Mouse (Mus musculus): ENCODE data around the gene Polr2f. TPM values are rescaled to one million over a fixed set of nuclear protein-coding genes. Genes with fewer than 3 reads are reported as not detected.

Gene Polr2f
- polyA plus RNA-seq, 1 experiment from 2014 or later, result 336 TPM

GRCm38 (mm10) chr15:79134496-79135270 is 6.1 kb upstream of the Polr2f start:
- no peak for DNase-seq (ENCODE audit: low spot score)
- Histone ChIP-seq H3K9ac (ENCODE audit: low read depth, low read length) (no peak overlapping the region), H3K36me3 (ENCODE audit: control insufficient read depth, insufficient read depth, low read length) (peaks cover 5% of the 10 kb centered on the region; the same call in 1 of the 2 replicates), H3K9me3 (ENCODE audit: control insufficient read depth, low read length) (no peaks in the 10 kb centered on the region), H3K4me1 (replicated peaks; ENCODE audit: control insufficient read depth, insufficient read depth, low read length) (no peaks in the 10 kb centered on the region), H3K4me3 (ENCODE audit: low read depth, low read length) (no peak overlapping the region), H3K27me3 (ENCODE audit: control insufficient read depth, insufficient read depth, low read length) (no peaks in the 10 kb centered on the region), H3K27ac (ENCODE audit: low read depth, low read length) (no peak overlapping the region), H3K4me2 (replicated peaks; ENCODE audit: low read depth, low read length) (no peak overlapping the region)
- WGBS, result 93% methylated on average over 9 of the region's 9 CpGs
- ATAC-seq (ENCODE audit: low FRiP score), result no peak

GRCm38 (mm10) chr15:79135332-79135731 is 5.5 kb upstream of the Polr2f start:
- H3K4me3 ChIP-seq (ENCODE audit: low read depth, low read length), result no peak overlapping the region
- ATAC-seq (ENCODE audit: low FRiP score) (no peak), DNase-seq (ENCODE audit: low spot score) (no peak)
- WGBS, result 80% methylated on average over 9 of the region's 9 CpGs
- no peaks in the 10 kb centered on the region for H3K9me3 ChIP-seq (ENCODE audit: control insufficient read depth, low read length)
- no peak overlapping the region for H3K9ac ChIP-seq (ENCODE audit: low read depth, low read length)
- no peaks in the 10 kb centered on the region for H3K4me1 ChIP-seq (replicated peaks; ENCODE audit: control insufficient read depth, insufficient read depth, low read length)
- peaks cover 5% of the 10 kb centered on the region; the same call in 1 of the 2 replicates for H3K36me3 ChIP-seq (ENCODE audit: control insufficient read depth, insufficient read depth, low read length)
- no peak overlapping the region for H3K27ac ChIP-seq (ENCODE audit: low read depth, low read length)
- H3K27me3 ChIP-seq (ENCODE audit: control insufficient read depth, insufficient read depth, low read length), result no peaks in the 10 kb centered on the region
- H3K4me2 ChIP-seq (replicated peaks; ENCODE audit: low read depth, low read length), result no peak overlapping the region

- Histone ChIP-seq H3K9me3 (ENCODE audit: control insufficient read depth, low read length) (no peaks in the 10 kb centered on the region), H3K27ac (ENCODE audit: low read depth, low read length) (no peak overlapping the region), H3K36me3 (ENCODE audit: control insufficient read depth, insufficient read depth, low read length) (peaks cover 5% of the 10 kb centered on the region; the same call in 1 of the 2 replicates), H3K4me1 (replicated peaks; ENCODE audit: control insufficient read depth, insufficient read depth, low read length) (no peaks in the 10 kb centered on the region), H3K9ac (ENCODE audit: low read depth, low read length) (no peak overlapping the region), H3K27me3 (ENCODE audit: control insufficient read depth, insufficient read depth, low read length) (no peaks in the 10 kb centered on the region), H3K4me3 (ENCODE audit: low read depth, low read length) (no peak overlapping the region), H3K4me2 (replicated peaks; ENCODE audit: low read depth, low read length) (no peak overlapping the region)
- 65% methylated on average over 11 of the region's 11 CpGs for WGBS
- DNase-seq (ENCODE audit: low spot score), result no peak
- ATAC-seq (ENCODE audit: low FRiP score), result no peak
Measured at GRCm38 (mm10) chr15:79135783-79136575, 4.8 kb upstream of the Polr2f start.

GRCm38 (mm10) chr15:79139640-79140039 is 1.2 kb upstream of the Polr2f start:
- no peak overlapping the region for H3K27ac ChIP-seq (ENCODE audit: low read depth, low read length)

GRCm38 (mm10) chr15:79141566-79141917 is 733 bp downstream of the Polr2f start:
- 0 out of 2 replicates have a peak, but pooled peaks cover 3% of the 10 kb centered on the region for H3K36me3 ChIP-seq (ENCODE audit: control insufficient read depth, insufficient read depth, low read length)
- DNase-seq (ENCODE audit: low spot score) (no peak), ATAC-seq (ENCODE audit: low FRiP score) (0 out of 2 replicates have a peak, but pooled peaks have one; percentile 10)
- H3K4me2 ChIP-seq (replicated peaks; ENCODE audit: low read depth, low read length), result peak overlapping the region; percentile 67
- no peaks in the 10 kb centered on the region for H3K27me3 ChIP-seq (ENCODE audit: control insufficient read depth, insufficient read depth, low read length)
- H3K27ac ChIP-seq (ENCODE audit: low read depth, low read length), result no peak overlapping the region
- 0 out of 2 replicates have a peak, but pooled peaks cover 2% of the 10 kb centered on the region for H3K4me1 ChIP-seq (replicated peaks; ENCODE audit: control insufficient read depth, insufficient read depth, low read length)
- H3K9me3 ChIP-seq (ENCODE audit: control insufficient read depth, low read length), result no peaks in the 10 kb centered on the region
- peak overlapping the region; percentile 67 for H3K9ac ChIP-seq (ENCODE audit: low read depth, low read length)
- 1% methylated on average over 7 of the region's 7 CpGs for WGBS
- peak overlapping the region; percentile 77 for H3K4me3 ChIP-seq (ENCODE audit: low read depth, low read length)

More at GRCm38 (mm10) chr15:79139640-79140039, 1.2 kb upstream of the Polr2f start:
- H3K9ac ChIP-seq (ENCODE audit: low read depth, low read length), result no peak overlapping the region
- H3K4me3 ChIP-seq (ENCODE audit: low read depth, low read length), result no peak overlapping the region
- 68% methylated on average over 10 of the region's 10 CpGs for WGBS
- H3K4me2 ChIP-seq (replicated peaks; ENCODE audit: low read depth, low read length), result no peak overlapping the region
- ATAC-seq (ENCODE audit: low FRiP score) (no peak), DNase-seq (ENCODE audit: low spot score) (no peak)
- H3K4me1 ChIP-seq (replicated peaks; ENCODE audit: control insufficient read depth, insufficient read depth, low read length), result 0 out of 2 replicates have a peak, but pooled peaks cover 2% of the 10 kb centered on the region
- no peaks in the 10 kb centered on the region for H3K27me3 ChIP-seq (ENCODE audit: control insufficient read depth, insufficient read depth, low read length)
- no peaks in the 10 kb centered on the region for H3K9me3 ChIP-seq (ENCODE audit: control insufficient read depth, low read length)
- H3K36me3 ChIP-seq (ENCODE audit: control insufficient read depth, insufficient read depth, low read length), result no peaks in the 10 kb centered on the region

- Histone ChIP-seq H3K4me2 (replicated peaks; ENCODE audit: low read depth, low read length) (no peak overlapping the region), H3K9me3 (ENCODE audit: control insufficient read depth, low read length) (no peaks in the 10 kb centered on the region), H3K27ac (ENCODE audit: low read depth, low read length) (no peak overlapping the region), H3K36me3 (ENCODE audit: control insufficient read depth, insufficient read depth, low read length) (peaks cover 9% of the 10 kb centered on the region; the same call in 1 of the 2 replicates), H3K4me1 (replicated peaks; ENCODE audit: control insufficient read depth, insufficient read depth, low read length) (0 out of 2 replicates have a peak, but pooled peaks cover 2% of the 10 kb centered on the region), H3K9ac (ENCODE audit: low read depth, low read length) (no peak overlapping the region), H3K4me3 (ENCODE audit: low read depth, low read length) (no peak overlapping the region), H3K27me3 (ENCODE audit: control insufficient read depth, insufficient read depth, low read length) (no peaks in the 10 kb centered on the region)
- no peak for DNase-seq (ENCODE audit: low spot score)
- no peak for ATAC-seq (ENCODE audit: low FRiP score)
- WGBS, result 88% methylated on average over 12 of the region's 12 CpGs
Measured at GRCm38 (mm10) chr15:79143316-79143715, 2.5 kb downstream of the Polr2f start.

GRCm38 (mm10) chr15:79144021-79144420 is 3.2 kb downstream of the Polr2f start:
- Histone ChIP-seq H3K27ac (ENCODE audit: low read depth, low read length) (no peak overlapping the region), H3K4me1 (replicated peaks; ENCODE audit: control insufficient read depth, insufficient read depth, low read length) (0 out of 2 replicates have a peak, but pooled peaks cover 2% of the 10 kb centered on the region), H3K27me3 (ENCODE audit: control insufficient read depth, insufficient read depth, low read length) (no peaks in the 10 kb centered on the region), H3K36me3 (ENCODE audit: control insufficient read depth, insufficient read depth, low read length) (peaks cover 9% of the 10 kb centered on the region; the same call in 1 of the 2 replicates), H3K9me3 (ENCODE audit: control insufficient read depth, low read length) (no peaks in the 10 kb centered on the region), H3K4me2 (replicated peaks; ENCODE audit: low read depth, low read length) (no peak overlapping the region), H3K4me3 (ENCODE audit: low read depth, low read length) (no peak overlapping the region), H3K9ac (ENCODE audit: low read depth, low read length) (no peak overlapping the region)
- 95% methylated on average over 8 of the region's 8 CpGs for WGBS
- no peak for DNase-seq (ENCODE audit: low spot score)
- ATAC-seq (ENCODE audit: low FRiP score), result no peak

- H3K27me3 ChIP-seq (ENCODE audit: control insufficient read depth, insufficient read depth, low read length), result no peaks in the 10 kb centered on the region
- H3K36me3 ChIP-seq (ENCODE audit: control insufficient read depth, insufficient read depth, low read length), result peaks cover 9% of the 10 kb centered on the region; the same call in 1 of the 2 replicates
- ATAC-seq (ENCODE audit: low FRiP score) (no peak), DNase-seq (ENCODE audit: low spot score) (no peak)
- WGBS, result 92% methylated on average over 6 of the region's 7 CpGs
- H3K27ac ChIP-seq (ENCODE audit: low read depth, low read length), result no peak overlapping the region
- no peak overlapping the region for H3K4me2 ChIP-seq (replicated peaks; ENCODE audit: low read depth, low read length)
- 0 out of 2 replicates have a peak, but pooled peaks cover 2% of the 10 kb centered on the region for H3K4me1 ChIP-seq (replicated peaks; ENCODE audit: control insufficient read depth, insufficient read depth, low read length)
- H3K9me3 ChIP-seq (ENCODE audit: control insufficient read depth, low read length), result no peaks in the 10 kb centered on the region
- H3K4me3 ChIP-seq (ENCODE audit: low read depth, low read length), result no peak overlapping the region
- H3K9ac ChIP-seq (ENCODE audit: low read depth, low read length), result no peak overlapping the region
Measured at GRCm38 (mm10) chr15:79145522-79145921, 4.7 kb downstream of the Polr2f start.

Data from hindbrain, embryonic 11.5 days (tissue).